Mouse (Mus musculus) limb, embryonic 15.5 days (tissue): ENCODE measurements around the gene Ahdc1. TPM values are rescaled to one million over a fixed set of nuclear protein-coding genes. Genes with fewer than 3 reads are reported as not detected.
A peak's percentile ranks its signal among the peaks of the same experiment; 100 is the strongest.
"Not testable (repeated sequence)": the region's sequence is repeated elsewhere in the genome, so short reads cannot be mapped to it uniquely, and the experiment has no call there.

Experiments
- ATAC-seq: fragments of 200-750 bp; cut with Nextera tagmentation; 2 replicates; pipeline ENCODE4 v1.8.0; 2017; ENCODE audit warnings: low read depth, moderate TSS enrichment; ENCODE audit not compliant: insufficient number of reproducible peaks, low FRiP score, low TSS enrichment
- H3K27ac ChIP-seq: fragments of 300-500 bp; sonication (generic); 2 replicates; pipeline ENCODE4 v1.5.1; 2015; ENCODE audit warnings: moderate library complexity, mild to moderate bottlenecking, inconsistent platforms
- H3K27me3 ChIP-seq: fragments of 300-500 bp; sonication (generic); 2 replicates; pipeline ENCODE4 v1.6.1; 2015; ENCODE audit warnings: inconsistent platforms
- H3K36me3 ChIP-seq: fragments of 300-500 bp; sonication (generic); 2 replicates; pipeline ENCODE4 v1.6.1; 2015; ENCODE audit warnings: inconsistent platforms
- H3K4me1 ChIP-seq: fragments of 300-500 bp; sonication (generic); 2 replicates; pipeline ENCODE4 v1.6.1; 2015; ENCODE audit warnings: inconsistent platforms
- H3K4me2 ChIP-seq: fragments of 300-500 bp; sonication (generic); 2 replicates; pipeline ENCODE4 v1.6.1; 2015; ENCODE audit warnings: mild to moderate bottlenecking, inconsistent platforms
- H3K4me3 ChIP-seq: fragments of 300-500 bp; sonication (generic); 2 replicates; pipeline ENCODE4 v1.5.1; 2015; ENCODE audit warnings: mild to moderate bottlenecking, inconsistent platforms
- H3K9ac ChIP-seq: fragments of 300-500 bp; sonication (generic); 2 replicates; pipeline ENCODE4 v1.6.1; 2015; ENCODE audit warnings: inconsistent platforms
- H3K9me3 ChIP-seq: fragments of 300-500 bp; sonication (generic); 2 replicates; pipeline ENCODE4 v1.6.1; 2016; ENCODE audit warnings: inconsistent platforms
- WGBS: fragments of 180-500 bp; shearing (Covaris S2); methylation state at CpG from one replicate; pipeline ENCODE4 v1.1.7; 2015; 5-methylcytosine and 5-hydroxymethylcytosine counted together
- polyA plus RNA-seq: library from polyadenylated mRNA; unstranded; fragments of >200 nt; fragmentation: Nextera tagmentation; extraction: Ambion mirVana; gene quantifications from 2 replicates; pipeline ENCODE4 v1.2.1, GENCODE M21; 2015

The Ahdc1 gene
- polyA plus RNA-seq, 1 experiment from 2014 or later, result 13.2 TPM

DNA sequence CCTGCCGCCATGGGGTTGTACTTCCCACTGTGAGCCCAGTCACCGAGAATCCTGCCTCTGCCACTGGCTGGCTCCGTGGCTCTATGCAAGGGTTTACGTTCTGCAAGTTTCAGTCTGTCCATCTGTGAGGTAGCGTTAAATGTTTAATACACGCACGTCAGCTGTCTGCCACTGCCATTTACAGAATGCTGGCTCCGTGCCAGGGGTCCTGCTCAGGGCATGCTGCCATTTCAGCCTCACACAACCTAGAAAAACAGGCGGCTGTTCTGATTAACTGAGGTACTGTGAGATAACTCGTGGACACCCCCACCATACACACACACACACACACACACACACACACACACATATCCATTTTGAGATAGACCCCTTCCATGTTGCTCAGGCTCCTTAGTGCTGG, 8.2 kb upstream of the Ahdc1 start:
- no peak for ATAC-seq
- no peaks in the 10 kb centered on the region for H3K9me3 ChIP-seq
- H3K9ac ChIP-seq, result no peak overlapping the region
- peaks cover 13% of the 10 kb centered on the region for H3K4me1 ChIP-seq
- WGBS, result 22% methylated on average over 10 of the region's 10 CpGs
- H3K4me2 ChIP-seq, result no peak overlapping the region
- no peak overlapping the region for H3K4me3 ChIP-seq
- no peaks in the 10 kb centered on the region for H3K27me3 ChIP-seq
- no peaks in the 10 kb centered on the region for H3K36me3 ChIP-seq
- no peak overlapping the region for H3K27ac ChIP-seq

DNA sequence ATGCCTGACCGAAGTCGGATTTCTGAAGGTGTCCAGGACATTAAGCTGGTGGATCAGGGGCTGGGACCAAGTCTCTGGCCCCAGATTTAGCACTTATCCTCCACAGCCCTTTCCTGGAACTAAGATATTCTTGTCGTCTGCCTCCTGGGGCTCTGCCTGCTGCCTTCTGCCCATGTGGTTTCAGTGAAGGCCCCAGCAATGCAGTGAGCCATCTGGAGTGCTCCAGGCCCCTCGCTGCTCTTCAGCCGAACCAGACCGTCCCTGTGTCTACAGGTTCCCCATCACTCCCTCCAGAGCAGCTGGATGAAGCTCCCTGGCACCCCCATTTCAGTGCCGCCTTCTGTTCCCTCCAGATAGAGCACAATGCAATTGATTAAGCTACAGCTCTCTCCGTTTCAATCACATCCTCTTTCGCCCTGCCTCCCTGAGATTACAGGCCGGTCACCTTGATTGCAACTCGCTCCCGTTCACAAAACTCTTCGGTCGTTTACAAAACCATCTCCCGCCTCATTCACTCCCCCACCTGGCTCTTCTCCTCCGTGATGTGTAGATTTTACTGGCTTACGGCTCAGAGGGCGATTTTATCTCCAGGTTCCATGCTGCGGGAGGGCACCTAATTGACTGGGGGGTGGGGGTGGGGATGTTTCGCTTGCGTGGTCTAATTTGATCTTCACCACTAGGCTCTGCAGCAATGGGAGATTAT, 7.6 kb upstream of the Ahdc1 start:
- H3K36me3 ChIP-seq, result no peaks in the 10 kb centered on the region
- no peak overlapping the region for H3K4me2 ChIP-seq
- no peak overlapping the region for H3K27ac ChIP-seq
- WGBS, result 45% methylated on average over 21 of the region's 21 CpGs
- no peak overlapping the region for H3K4me3 ChIP-seq
- no peaks in the 10 kb centered on the region for H3K9me3 ChIP-seq
- no peak for ATAC-seq
- peaks cover 13% of the 10 kb centered on the region for H3K4me1 ChIP-seq
- no peak overlapping the region for H3K9ac ChIP-seq
- no peaks in the 10 kb centered on the region for H3K27me3 ChIP-seq

DNA sequence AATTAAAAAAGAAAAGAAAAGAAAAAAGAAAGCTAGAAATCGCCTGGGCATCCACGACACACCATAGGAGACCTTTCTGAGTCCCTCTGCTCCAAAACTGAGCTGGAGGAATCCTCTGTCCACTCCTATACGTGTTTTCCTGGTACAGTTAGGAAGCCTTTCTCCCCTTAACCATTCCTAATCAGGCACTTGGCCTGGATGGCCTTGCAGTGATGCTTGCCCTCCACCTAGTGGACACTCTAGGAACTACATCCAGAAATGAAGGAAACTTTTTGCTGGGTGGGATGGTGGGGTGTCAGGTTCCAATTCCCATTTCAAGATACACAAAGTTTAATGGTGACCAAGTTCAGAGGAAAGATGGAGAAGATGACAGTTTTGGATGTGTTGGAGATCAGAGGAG, 5.8 kb upstream of the Ahdc1 start:
- no peak overlapping the region for H3K27ac ChIP-seq
- ATAC-seq, result peak; percentile 48; the same call in 1 of the 2 replicates
- peaks cover 10% of the 10 kb centered on the region for H3K27me3 ChIP-seq
- no peaks in the 10 kb centered on the region for H3K36me3 ChIP-seq
- no peaks in the 10 kb centered on the region for H3K9me3 ChIP-seq
- peaks cover 15% of the 10 kb centered on the region for H3K4me1 ChIP-seq
- H3K9ac ChIP-seq, result no peak overlapping the region
- WGBS, result 9% methylated on average over 3 of the region's 3 CpGs
- H3K4me2 ChIP-seq, result no peak overlapping the region
- H3K4me3 ChIP-seq, result no peak overlapping the region

DNA sequence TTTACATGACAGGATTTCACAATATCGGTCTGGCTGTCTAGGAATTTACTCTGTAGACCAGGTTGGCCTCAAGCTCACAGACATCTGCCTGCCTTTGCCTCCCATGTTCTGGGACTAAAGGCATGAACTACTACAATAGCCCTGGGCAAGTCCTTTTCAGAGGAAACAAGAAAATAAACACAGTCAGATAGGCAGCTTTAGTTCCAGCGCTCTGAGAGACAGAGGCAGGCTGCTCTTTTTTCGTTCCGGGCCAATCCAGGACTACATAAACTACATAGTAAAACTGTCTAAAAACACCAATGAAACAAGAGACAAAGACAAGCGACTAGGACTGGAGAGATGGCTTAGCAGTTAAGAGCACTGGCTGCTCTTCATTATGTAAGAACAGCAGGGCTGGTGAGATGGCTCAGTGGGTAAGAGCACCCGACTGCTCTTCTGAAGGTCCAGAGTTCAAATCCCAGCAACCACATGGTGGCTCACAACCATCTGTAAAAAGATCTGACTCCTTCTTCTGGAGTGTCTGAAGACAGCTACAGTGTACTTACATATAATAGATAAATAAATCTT, 5.1 kb upstream of the Ahdc1 start:
- H3K9ac ChIP-seq, ATAC-seq: not testable (repeated sequence)
- 39% methylated on average over 6 of the region's 6 CpGs for WGBS

DNA sequence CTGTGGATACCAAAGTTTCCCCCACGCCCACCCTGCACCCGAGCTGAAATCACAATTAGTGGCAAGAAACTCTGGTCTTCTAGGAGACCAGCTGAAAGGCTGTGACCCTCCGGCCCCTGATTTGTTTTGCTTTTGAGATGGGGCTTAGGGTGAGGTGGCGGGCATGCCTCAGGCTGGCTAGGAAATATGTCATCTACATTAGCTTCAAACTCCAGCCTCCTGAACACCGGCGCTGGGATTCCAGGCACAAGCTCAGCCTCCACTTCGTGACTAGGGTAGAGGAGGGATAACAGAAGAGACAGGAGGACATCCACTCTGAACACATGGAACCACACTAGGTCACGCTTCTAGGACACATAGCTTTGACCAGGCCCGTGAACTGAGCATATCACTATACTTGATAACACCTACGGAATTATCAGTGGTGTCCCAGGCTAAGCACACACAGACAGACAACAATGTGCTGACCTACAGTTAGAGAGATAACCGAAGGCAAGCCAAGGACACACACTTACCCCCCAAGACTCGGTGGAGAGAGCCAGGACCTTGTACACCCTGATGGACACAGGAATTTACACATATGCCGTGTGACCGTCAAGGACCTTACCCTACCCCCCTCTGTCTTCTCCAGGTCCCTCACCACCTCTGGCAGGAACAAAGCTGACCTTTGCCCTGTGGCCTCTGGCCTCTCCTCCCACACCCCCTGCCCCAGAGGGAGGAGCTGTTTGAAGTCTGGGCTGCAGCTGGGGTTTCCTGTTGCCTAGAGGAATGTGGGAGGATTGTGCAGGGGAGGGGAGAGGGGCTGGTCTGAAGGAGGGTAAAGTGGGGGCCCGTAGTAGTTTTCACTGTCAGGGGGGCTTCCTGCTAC, 3.3 kb upstream of the Ahdc1 start:
- Histone ChIP-seq H3K9me3 (no peaks in the 10 kb centered on the region), H3K4me3 (no peak overlapping the region), H3K9ac (no peak overlapping the region), H3K36me3 (no peaks in the 10 kb centered on the region), H3K4me2 (no peak overlapping the region), H3K27me3 (peaks cover 13% of the 10 kb centered on the region), H3K27ac (no peak overlapping the region), H3K4me1 (peaks cover 22% of the 10 kb centered on the region)
- ATAC-seq, result no peak
- WGBS, result 32% methylated on average over 15 of the region's 15 CpGs

More for the DNA sequence above, 5.1 kb upstream of the Ahdc1 start:
- peaks cover 22% of the 10 kb centered on the region for H3K4me1 ChIP-seq
- H3K4me3 ChIP-seq, H3K36me3 ChIP-seq, H3K27ac ChIP-seq, H3K9me3 ChIP-seq, H3K4me2 ChIP-seq: not testable (repeated sequence)
- peaks cover 13% of the 10 kb centered on the region for H3K27me3 ChIP-seq

DNA sequence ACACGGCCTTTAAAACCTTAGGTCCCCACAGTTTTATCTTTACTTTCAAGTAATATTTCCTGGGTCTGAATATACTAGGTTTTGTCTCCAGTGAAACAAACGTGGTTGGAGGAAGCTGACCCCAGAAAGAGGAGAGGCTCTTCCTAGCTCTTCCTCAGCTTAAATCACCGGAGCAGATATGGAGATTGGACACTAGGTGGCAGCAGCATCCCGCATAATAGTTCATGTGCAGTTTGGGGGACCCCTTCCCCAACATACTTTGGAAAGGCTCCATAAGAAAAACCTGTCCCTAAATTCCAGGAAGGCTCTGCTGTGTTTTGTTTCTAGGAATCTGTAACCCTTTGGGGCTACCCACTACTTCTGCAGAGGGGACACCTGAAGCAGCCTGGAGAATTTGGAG, 1.9 kb upstream of the Ahdc1 start:
- Histone ChIP-seq H3K36me3 (no peaks in the 10 kb centered on the region), H3K4me3 (no peak overlapping the region), H3K27ac (no peak overlapping the region), H3K4me1 (peaks cover 23% of the 10 kb centered on the region), H3K9ac (no peak overlapping the region), H3K27me3 (peaks cover 13% of the 10 kb centered on the region), H3K4me2 (no peak overlapping the region), H3K9me3 (no peaks in the 10 kb centered on the region)
- WGBS, result under 1% methylated on average over 4 of the region's 4 CpGs
- no peak for ATAC-seq

DNA sequence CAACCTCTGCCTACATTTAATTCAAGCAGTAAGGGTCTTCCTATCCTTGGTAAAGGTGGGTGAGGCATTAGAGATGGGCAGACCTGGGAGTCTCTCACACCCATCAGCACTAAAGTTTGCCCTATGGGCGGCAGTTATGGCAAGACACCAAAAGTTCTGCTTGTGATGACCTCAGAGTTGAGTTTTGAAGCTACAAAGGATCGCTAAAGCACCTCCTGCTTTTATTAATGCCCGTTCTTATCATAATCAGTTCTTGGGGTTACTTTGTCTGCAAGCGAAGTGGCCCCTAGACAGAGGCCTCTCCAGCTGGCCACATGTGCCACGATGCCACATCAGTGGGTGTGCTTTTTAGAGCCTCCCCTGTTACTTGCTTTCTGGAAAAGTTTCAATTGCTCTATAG, 1.4 kb upstream of the Ahdc1 start:
- no peak for ATAC-seq
- peaks cover 29% of the 10 kb centered on the region for H3K4me1 ChIP-seq
- no peak overlapping the region for H3K4me3 ChIP-seq
- no peak overlapping the region for H3K27ac ChIP-seq
- H3K36me3 ChIP-seq, result no peaks in the 10 kb centered on the region
- H3K27me3 ChIP-seq, result peaks cover 13% of the 10 kb centered on the region
- no peak overlapping the region for H3K9ac ChIP-seq
- H3K4me2 ChIP-seq, result no peak overlapping the region
- 72% methylated on average over 5 of the region's 5 CpGs for WGBS
- H3K9me3 ChIP-seq, result no peaks in the 10 kb centered on the region

DNA sequence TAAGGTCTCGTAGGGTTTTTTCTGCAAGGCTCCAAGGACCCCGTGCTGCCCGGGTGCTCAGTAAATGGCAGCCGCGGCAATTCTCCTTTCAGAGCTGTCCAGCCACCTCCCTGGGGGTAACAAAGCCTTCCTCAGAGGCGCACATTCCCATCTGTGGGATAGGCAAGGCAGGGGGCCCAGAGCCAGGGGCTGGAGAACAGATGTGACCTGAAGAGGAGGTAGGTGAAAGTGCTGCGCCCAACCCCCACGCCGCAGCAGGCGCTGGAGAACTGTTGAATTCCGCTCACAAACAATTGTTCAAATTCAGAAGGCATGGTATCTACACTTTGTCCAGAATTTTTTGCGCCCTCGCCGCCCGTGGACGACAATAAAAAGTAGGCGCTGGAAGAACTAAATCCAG, 449 bp upstream of the Ahdc1 start:
- H3K27me3 ChIP-seq, result peaks cover 13% of the 10 kb centered on the region
- no peak for ATAC-seq
- no peaks in the 10 kb centered on the region for H3K36me3 ChIP-seq
- peaks cover 38% of the 10 kb centered on the region for H3K4me1 ChIP-seq
- peak overlapping the region; percentile 91 for H3K4me2 ChIP-seq
- H3K4me3 ChIP-seq, result peak overlapping the region; percentile 95
- H3K9me3 ChIP-seq, result no peaks in the 10 kb centered on the region
- WGBS, result 1% methylated on average over 17 of the region's 17 CpGs
- no peak overlapping the region for H3K9ac ChIP-seq
- peak overlapping the region; percentile 98 for H3K27ac ChIP-seq

DNA sequence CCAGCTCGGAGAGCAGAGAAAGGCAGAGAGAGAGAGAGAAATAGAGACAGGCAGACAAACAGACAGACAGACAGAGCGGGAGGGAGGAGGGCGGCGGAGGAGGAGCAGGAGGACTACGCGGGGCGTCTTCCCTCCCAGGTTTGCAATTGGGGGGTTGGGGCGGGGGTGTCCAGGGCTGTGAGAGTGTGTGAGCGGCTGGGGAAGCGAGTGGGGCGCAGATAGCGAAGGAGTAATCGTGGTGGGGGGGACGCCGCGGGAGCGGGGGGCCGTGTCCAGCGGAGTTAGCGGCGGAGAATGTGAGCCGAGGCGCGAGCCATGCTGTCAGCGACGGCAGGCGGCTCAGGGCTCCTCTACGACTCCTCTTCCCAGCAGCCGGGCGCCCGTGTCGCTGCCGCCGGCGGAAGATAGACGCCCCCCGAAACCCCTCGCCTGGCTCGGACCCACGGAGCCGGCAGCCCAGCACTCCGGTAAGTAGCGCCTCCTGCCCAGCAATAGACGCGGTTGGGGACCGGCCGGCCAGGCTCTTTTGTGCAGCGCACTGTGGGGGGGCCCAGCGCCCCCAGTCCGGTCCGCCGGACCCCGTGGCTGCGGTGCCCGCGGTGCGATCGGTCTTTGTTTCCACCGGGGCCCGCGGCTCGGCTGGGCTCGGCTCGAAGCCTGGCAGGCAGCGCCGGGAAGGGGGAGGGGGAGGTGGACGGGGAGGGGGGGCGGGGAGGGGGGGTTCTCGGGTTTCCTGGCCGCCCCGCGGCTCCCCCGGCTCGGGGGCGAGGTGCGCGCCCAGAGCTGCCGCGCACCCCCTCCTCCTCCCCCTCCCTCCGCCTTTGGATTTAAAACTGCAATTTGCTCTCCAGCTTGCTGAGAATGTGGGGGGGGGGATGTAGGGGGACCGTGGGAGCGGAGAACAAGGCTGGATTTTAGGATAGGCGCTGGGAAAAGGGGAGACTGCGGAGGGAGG, 1.0 kb downstream of the Ahdc1 start:
- no peaks in the 10 kb centered on the region for H3K36me3 ChIP-seq
- H3K4me3 ChIP-seq, result peak overlapping the region; percentile 95
- ATAC-seq, result no peak
- H3K9me3 ChIP-seq, result no peaks in the 10 kb centered on the region
- peaks cover 53% of the 10 kb centered on the region for H3K4me1 ChIP-seq
- H3K27me3 ChIP-seq, result peaks cover 13% of the 10 kb centered on the region
- peak overlapping the region; percentile 91 for H3K4me2 ChIP-seq
- under 1% methylated on average over 58 of the region's 84 CpGs for WGBS
- H3K27ac ChIP-seq, result peak overlapping the region; percentile 98
- H3K9ac ChIP-seq, result peak overlapping the region; percentile 95

DNA sequence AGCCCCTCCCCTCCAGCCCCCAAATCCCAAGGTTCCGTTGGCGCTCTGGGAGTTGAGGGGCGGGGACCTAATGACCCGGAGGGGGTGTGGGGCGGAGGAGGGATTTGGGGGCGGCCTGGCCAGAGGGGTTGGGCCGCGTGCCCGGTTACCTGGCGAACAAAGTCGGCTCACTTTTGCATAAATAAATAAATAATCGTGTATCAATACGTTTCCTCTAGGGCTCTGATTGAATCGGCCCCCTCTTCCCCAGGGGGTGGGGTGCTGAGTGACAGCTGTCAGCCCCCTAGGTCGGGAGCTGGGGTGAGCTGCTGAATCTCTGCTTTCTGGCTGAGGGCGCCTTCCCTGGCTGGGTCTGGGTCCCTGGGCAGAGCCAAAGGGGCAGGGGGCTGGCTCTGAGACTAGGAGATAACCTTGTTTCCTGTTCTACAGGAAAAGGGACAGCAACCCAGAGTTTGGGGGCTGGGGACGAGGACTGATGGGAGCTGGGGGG, 1.8 kb downstream of the Ahdc1 start:
- H3K9me3 ChIP-seq, result no peaks in the 10 kb centered on the region
- H3K36me3 ChIP-seq, result no peaks in the 10 kb centered on the region
- H3K4me1 ChIP-seq, result peaks cover 60% of the 10 kb centered on the region
- H3K27me3 ChIP-seq, result peaks cover 13% of the 10 kb centered on the region
- peak overlapping the region; percentile 95 for H3K4me3 ChIP-seq
- H3K4me2 ChIP-seq, result peak overlapping the region; percentile 91
- H3K9ac ChIP-seq, result peak overlapping the region; percentile 95
- ATAC-seq, result no peak
- WGBS, result 1% methylated on average over 16 of the region's 17 CpGs
- H3K27ac ChIP-seq, result peak overlapping the region; percentile 98

DNA sequence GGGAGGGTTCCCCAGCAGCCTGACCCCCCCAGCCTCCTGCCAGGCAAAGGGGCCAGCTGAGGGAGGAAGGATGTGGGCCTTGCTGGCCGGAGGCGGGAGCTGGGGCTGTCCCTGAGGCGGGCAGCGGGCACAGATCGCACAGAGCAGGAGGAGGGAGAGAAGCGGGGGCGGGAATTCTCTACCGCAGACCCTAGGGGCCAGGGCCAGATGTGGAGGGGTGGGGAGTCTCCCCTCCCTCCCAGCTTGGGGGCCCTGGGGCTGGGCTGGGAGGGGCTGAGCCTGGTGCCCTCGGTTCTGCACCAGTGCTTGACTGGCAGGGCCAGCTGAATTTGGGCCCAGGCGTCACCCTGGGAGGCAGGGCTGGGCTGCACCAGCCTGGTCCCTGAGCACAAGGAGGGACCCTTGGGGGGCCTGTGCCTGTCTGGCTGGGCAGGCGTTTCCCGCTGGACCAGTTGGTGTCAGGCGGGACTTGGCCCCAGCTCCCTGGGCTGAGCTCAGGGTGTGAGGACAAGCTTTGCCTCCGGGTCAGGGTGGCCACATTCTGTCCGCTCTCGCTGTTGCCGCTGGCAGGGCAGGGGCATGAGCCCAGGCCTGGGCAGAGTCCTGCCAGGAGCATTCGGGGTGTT, 2.3 kb downstream of the Ahdc1 start:
- peak overlapping the region; percentile 95 for H3K4me3 ChIP-seq
- no peaks in the 10 kb centered on the region for H3K9me3 ChIP-seq
- peak overlapping the region; percentile 91 for H3K4me2 ChIP-seq
- peak overlapping the region; percentile 95 for H3K9ac ChIP-seq
- peak; percentile 50 for ATAC-seq
- H3K27ac ChIP-seq, result peak overlapping the region; percentile 98
- peaks cover 66% of the 10 kb centered on the region for H3K4me1 ChIP-seq
- H3K27me3 ChIP-seq, result peaks cover 13% of the 10 kb centered on the region
- 2% methylated on average over 17 of the region's 18 CpGs for WGBS
- H3K36me3 ChIP-seq, result no peaks in the 10 kb centered on the region; the same call in 1 of the 2 replicates
